Mouse (Mus musculus): ENCODE data around the gene Cldn3. TPM values are rescaled to one million over a fixed set of nuclear protein-coding genes. Genes with fewer than 3 reads are reported as not detected.
"Not testable (repeated sequence)": the region's sequence is repeated elsewhere in the genome, so short reads cannot be mapped to it uniquely, and the experiment has no call there.

The Cldn3 gene
- 26.0 and 27.2 TPM in 2 replicates for polyA plus RNA-seq (2015; fragmentation: Nextera tagmentation; extraction: Ambion mirVana)

GRCm38 (mm10) chr5:134985633-134986297 lies at the start of gene Cldn3:
TSS of gene Cldn3 (plus strand) at chr5:134986214.
- Histone ChIP-seq H3K9ac (no peak within 1 kb of the TSS), H3K36me3 (no peaks in the 10 kb centered on the region), H3K4me3 (peak within 1 kb of the TSS; percentile 30), H3K9me3 (no peaks in the 10 kb centered on the region), H3K4me2 (peak within 1 kb of the TSS; percentile 49), H3K27ac (no peak within 1 kb of the TSS), H3K27me3 (peaks cover 64% of the 10 kb centered on the region), H3K4me1 (peaks cover 24% of the 10 kb centered on the region)
- ATAC-seq (ENCODE audit: insufficient number of reproducible peaks, low FRiP score, low TSS enrichment, low read depth), result no peak
- 1% methylated on average over 25 of the region's 25 CpGs for WGBS

GRCm38 (mm10) chr5:134936626-134937185 lies 49.3 kb upstream of the Cldn3 start:
- ATAC-seq (ENCODE audit: insufficient number of reproducible peaks, low FRiP score, low TSS enrichment, low read depth), result no peak

GRCm38 (mm10) chr5:134939069-134939468 lies 46.9 kb upstream of the Cldn3 start:
- 0 out of 2 replicates have a peak, but pooled peaks cover under 1% of the 10 kb centered on the region for H3K27me3 ChIP-seq
- 82% methylated on average over 3 of the region's 3 CpGs for WGBS
- no peaks in the 10 kb centered on the region for H3K9me3 ChIP-seq
- H3K4me3 ChIP-seq, result no peak overlapping the region
- H3K27ac ChIP-seq, result no peak overlapping the region
- no peak for ATAC-seq (ENCODE audit: insufficient number of reproducible peaks, low FRiP score, low TSS enrichment, low read depth)
- no peaks in the 10 kb centered on the region for H3K4me1 ChIP-seq
- no peaks in the 10 kb centered on the region for H3K36me3 ChIP-seq
- H3K4me2 ChIP-seq, result no peak overlapping the region
- H3K9ac ChIP-seq, result no peak overlapping the region

More at GRCm38 (mm10) chr5:134936626-134937185, 49.3 kb upstream of the Cldn3 start:
- Histone ChIP-seq H3K4me2 (no peak overlapping the region), H3K4me1 (peaks cover 7% of the 10 kb centered on the region), H3K27ac (no peak overlapping the region), H3K27me3 (no peaks in the 10 kb centered on the region), H3K4me3 (no peak overlapping the region), H3K9me3 (no peaks in the 10 kb centered on the region), H3K9ac (no peak overlapping the region), H3K36me3 (no peaks in the 10 kb centered on the region; the same call in 1 of the 2 replicates)
- WGBS, result 78% methylated on average over 6 of the region's 6 CpGs

GRCm38 (mm10) chr5:134939554-134939953 lies 46.5 kb upstream of the Cldn3 start:
- H3K4me2 ChIP-seq; H3K9me3 ChIP-seq; H3K27ac ChIP-seq; ATAC-seq (ENCODE audit: insufficient number of reproducible peaks, low FRiP score, low TSS enrichment, low read depth); H3K27me3 ChIP-seq; H3K9ac ChIP-seq; H3K36me3 ChIP-seq; H3K4me3 ChIP-seq; H3K4me1 ChIP-seq: not testable (repeated sequence)
- WGBS, result 90% methylated on average over 4 of the region's 7 CpGs

- H3K27me3 ChIP-seq, result peaks cover 23% of the 10 kb centered on the region
- H3K27ac ChIP-seq, result peak overlapping the region; percentile 43; the same call in 1 of the 2 replicates
- no peaks in the 10 kb centered on the region for H3K36me3 ChIP-seq
- H3K4me3 ChIP-seq, result no peak overlapping the region
- WGBS, result 63% methylated on average over 14 of the region's 14 CpGs
- H3K4me1 ChIP-seq, result peaks cover 7% of the 10 kb centered on the region
- no peak overlapping the region for H3K9ac ChIP-seq
- ATAC-seq (ENCODE audit: insufficient number of reproducible peaks, low FRiP score, low TSS enrichment, low read depth), result no peak
- H3K9me3 ChIP-seq, result no peaks in the 10 kb centered on the region
- H3K4me2 ChIP-seq, result no peak overlapping the region
Measured at GRCm38 (mm10) chr5:134941472-134942209, 44.4 kb upstream of the Cldn3 start.

- 63% methylated on average over 2 of the region's 2 CpGs for WGBS
- no peak for ATAC-seq (ENCODE audit: insufficient number of reproducible peaks, low FRiP score, low TSS enrichment, low read depth)
- Histone ChIP-seq H3K36me3 (no peaks in the 10 kb centered on the region), H3K4me2 (no peak overlapping the region), H3K9me3 (no peaks in the 10 kb centered on the region), H3K9ac (no peak overlapping the region), H3K27ac (no peak overlapping the region), H3K4me1 (peaks cover 16% of the 10 kb centered on the region), H3K4me3 (no peak overlapping the region), H3K27me3 (peaks cover 34% of the 10 kb centered on the region)
Measured at GRCm38 (mm10) chr5:134942740-134943139, 43.3 kb upstream of the Cldn3 start.

GRCm38 (mm10) chr5:134944179-134944578 lies 41.8 kb upstream of the Cldn3 start:
- Histone ChIP-seq H3K27me3 (peaks cover 38% of the 10 kb centered on the region), H3K36me3 (no peaks in the 10 kb centered on the region), H3K4me2 (no peak overlapping the region), H3K4me1 (peaks cover 16% of the 10 kb centered on the region), H3K27ac (no peak overlapping the region), H3K4me3 (no peak overlapping the region), H3K9me3 (no peaks in the 10 kb centered on the region), H3K9ac (no peak overlapping the region)
- WGBS, result 69% methylated on average over 5 of the region's 5 CpGs
- ATAC-seq (ENCODE audit: insufficient number of reproducible peaks, low FRiP score, low TSS enrichment, low read depth), result no peak

- peaks cover 16% of the 10 kb centered on the region for H3K4me1 ChIP-seq
- no peak for ATAC-seq (ENCODE audit: insufficient number of reproducible peaks, low FRiP score, low TSS enrichment, low read depth)
- peak overlapping the region; percentile 35 for H3K4me3 ChIP-seq
- no peaks in the 10 kb centered on the region for H3K36me3 ChIP-seq
- 0 out of 2 replicates have a peak overlapping the region, but pooled peaks have one; percentile 23 for H3K9ac ChIP-seq
- WGBS, result 41% methylated on average over 17 of the region's 19 CpGs
- H3K9me3 ChIP-seq, result no peaks in the 10 kb centered on the region
- H3K4me2 ChIP-seq, result peak overlapping the region; percentile 31
- peak overlapping the region; percentile 54 for H3K27ac ChIP-seq
- H3K27me3 ChIP-seq, result peaks cover 38% of the 10 kb centered on the region
Measured at GRCm38 (mm10) chr5:134945266-134945959, 40.6 kb upstream of the Cldn3 start.

- ATAC-seq (ENCODE audit: insufficient number of reproducible peaks, low FRiP score, low TSS enrichment, low read depth), result no peak
- Histone ChIP-seq H3K36me3 (no peaks in the 10 kb centered on the region), H3K4me3 (peak overlapping the region; percentile 35), H3K27ac (peak overlapping the region; percentile 54), H3K9me3 (no peaks in the 10 kb centered on the region), H3K4me1 (peaks cover 20% of the 10 kb centered on the region), H3K27me3 (peaks cover 38% of the 10 kb centered on the region), H3K9ac (0 out of 2 replicates have a peak overlapping the region, but pooled peaks have one; percentile 23), H3K4me2 (peak overlapping the region; percentile 31)
- 19% methylated on average over 43 of the region's 43 CpGs for WGBS
Measured at GRCm38 (mm10) chr5:134946063-134946856, 39.8 kb upstream of the Cldn3 start.

- Histone ChIP-seq H3K4me1 (peaks cover 26% of the 10 kb centered on the region), H3K9me3 (no peaks in the 10 kb centered on the region), H3K9ac (0 out of 2 replicates have a peak within 1 kb of the TSS, but pooled peaks have one; percentile 23), H3K4me2 (peak within 1 kb of the TSS; percentile 31), H3K27me3 (peaks cover 38% of the 10 kb centered on the region), H3K36me3 (no peaks in the 10 kb centered on the region), H3K27ac (peak within 1 kb of the TSS; percentile 54), H3K4me3 (peak within 1 kb of the TSS; percentile 35)
- WGBS, result 9% methylated on average over 11 of the region's 11 CpGs
- peak; percentile 21; the same call in 1 of the 2 replicates for ATAC-seq (ENCODE audit: insufficient number of reproducible peaks, low FRiP score, low TSS enrichment, low read depth)
Measured at GRCm38 (mm10) chr5:134946857-134947255, 39.2 kb upstream of the Cldn3 start, which contains the start of gene Cldn4. TSS of gene Cldn4 (minus strand) at chr5:134946934.
